12 mouse cellular contexts compared by ENCODE assay signal in the genomic region with DNA sequence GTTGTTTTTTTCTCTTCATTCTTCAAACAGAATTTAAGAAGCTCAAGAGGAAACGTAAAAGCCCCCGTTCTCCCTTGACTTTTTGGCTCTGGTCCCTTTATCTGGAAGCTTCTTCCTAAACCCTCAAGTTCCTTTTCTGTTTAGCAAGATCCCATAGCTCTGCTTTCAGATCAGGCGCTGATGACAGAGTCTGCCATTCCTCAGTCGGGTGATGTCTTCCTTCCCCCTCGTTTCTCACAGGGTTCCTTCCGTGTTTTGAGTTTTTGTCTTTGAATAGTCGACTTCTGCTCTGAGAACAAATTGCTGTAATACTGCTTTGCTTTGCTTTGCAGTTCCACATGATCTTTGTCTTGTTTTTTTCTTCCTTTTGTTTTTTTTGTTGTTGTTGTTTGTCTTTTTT. TPM values are rescaled to one million over a fixed set of nuclear protein-coding genes. Genes with fewer than 3 reads are reported as not detected.
DNase-seq lines count a peak whose midpoint lies in the region; ATAC-seq and TF ChIP-seq lines count a peak whose summit lies in the region.
"Had no signal": no experiment of that assay in that cellular context is flagged by ENCODE, and none has a peak within 500 bp of the region (broad histone marks: within the 10 kb centered on the region; RNA-seq: fewer than 3 reads in every experiment).

No protein-coding gene starts in this region.

- ATAC-seq in heart, embryonic 14.5 days (ENCODE audit: insufficient number of reproducible peaks, insufficient read depth, low FRiP score, low read depth), result no peak
- ATAC-seq in heart, embryonic 11.5 days (replicated peaks; ENCODE audit: insufficient number of reproducible peaks, low FRiP score, low TSS enrichment), result no peak
- ATAC-seq: CD4-positive, CD25-positive, alpha-beta regulatory T cell, adult 4 months had no signal

- no peaks in the 10 kb centered on the region for H3K36me3 ChIP-seq in heart, embryonic 14.5 days (ENCODE audit: control insufficient read depth, insufficient read depth, low read length)
- no peaks in the 10 kb centered on the region for H3K36me3 ChIP-seq in heart, embryonic 11.5 days (ENCODE audit: control insufficient read depth, insufficient read depth, low read length)
- H3K36me3 ChIP-seq in liver, adult 2 months (ENCODE audit: control insufficient read depth, insufficient read depth, low read length), result no peaks in the 10 kb centered on the region

- no peaks in the 10 kb centered on the region for H3K79me2 ChIP-seq in liver, adult 2 months (ENCODE audit: control insufficient read depth, insufficient read depth, low read length)

- H3K4me2 ChIP-seq in heart, embryonic 14.5 days (ENCODE audit: low read length), result no peak overlapping the region
- no peak overlapping the region for H3K4me2 ChIP-seq in heart, embryonic 11.5 days

- no peak for TF ChIP-seq POLR2A in liver, adult 2 months (IDR thresholded peaks at IDR 0.05; ENCODE audit: extremely low read depth, insufficient read depth, low read length)

- intact Hi-C loops in gastrocnemius, postnatal 14 days (cut with DNase I; ENCODE audit: low total_unique reads), result no loop called here

- peak overlapping the region; percentile 23 to 39; a peak in 1 of 4 replicates for H3K27ac ChIP-seq in heart, embryonic 14.5 days (replicated peaks in 1 of 2; ENCODE audit: control insufficient read depth in 1 of 2, insufficient read depth in 1 of 2, low read depth in 2 of 2, low read length in 2 of 2)
- no peak overlapping the region for H3K27ac ChIP-seq in heart, embryonic 11.5 days (ENCODE audit: low read depth, low read length)
- no peak overlapping the region for H3K27ac ChIP-seq in liver, adult 2 months (replicated peaks; ENCODE audit: insufficient read depth, low read depth, low read length)

- H3K4me1 ChIP-seq in heart, embryonic 14.5 days (ENCODE audit: control insufficient read depth in 2 of 2, insufficient read depth in 2 of 2, low read length in 2 of 2), result no peaks in the 10 kb centered on the region
- no peaks in the 10 kb centered on the region for H3K4me1 ChIP-seq in heart, embryonic 11.5 days (ENCODE audit: control insufficient read depth, insufficient read depth, low read length)
- no peaks in the 10 kb centered on the region for H3K4me1 ChIP-seq in liver, adult 2 months (ENCODE audit: control insufficient read depth, insufficient read depth, low read length)

- no peak overlapping the region for H3K9ac ChIP-seq in heart, embryonic 14.5 days (ENCODE audit: low read length)
- H3K9ac ChIP-seq in heart, embryonic 11.5 days (ENCODE audit: low read depth, low read length), result no peak overlapping the region
- H3K9ac ChIP-seq in liver, adult 2 months (ENCODE audit: low read depth, low read length), result no peak overlapping the region

- no peaks in the 10 kb centered on the region for H3K27me3 ChIP-seq in heart, embryonic 14.5 days (ENCODE audit: control insufficient read depth, insufficient read depth, low read length)
- no peaks in the 10 kb centered on the region for H3K27me3 ChIP-seq in heart, embryonic 11.5 days (ENCODE audit: control insufficient read depth, insufficient read depth, low read length)
- H3K27me3 ChIP-seq in liver, adult 2 months (ENCODE audit: control insufficient read depth, insufficient read depth, low read length), result no peaks in the 10 kb centered on the region

- no peak for TF ChIP-seq CTCF in liver, adult 2 months (IDR thresholded peaks at IDR 0.05; ENCODE audit: low read depth, low read length)

- no peaks in the 10 kb centered on the region for H3K9me3 ChIP-seq in heart, embryonic 14.5 days (ENCODE audit: control insufficient read depth, low read length)
- H3K9me3 ChIP-seq in heart, embryonic 11.5 days (replicated peaks; ENCODE audit: control insufficient read depth, low read length), result no peaks in the 10 kb centered on the region

- WGBS in heart, embryonic 14.5 days, result 51% methylated on average over 7 of the region's 7 CpGs
- 53% methylated on average over 7 of the region's 7 CpGs for WGBS in heart, embryonic 11.5 days (ENCODE audit: insufficient replicate concordance)
- 69% methylated on average over 7 of the region's 7 CpGs for WGBS in liver, adult 2 months

- no peak overlapping the region for H3K4me3 ChIP-seq in heart, embryonic 14.5 days (ENCODE audit: control insufficient read depth in 1 of 2, insufficient read depth in 1 of 2, low read depth in 1 of 2, low read length in 2 of 2)
- no peak overlapping the region for H3K4me3 ChIP-seq in heart, embryonic 11.5 days (ENCODE audit: low read depth, low read length)
- H3K4me3 ChIP-seq in liver, adult 2 months (ENCODE audit: insufficient read depth, low read depth, low read length), result no peak overlapping the region

- peak; percentile 53 for DNase-seq in liver, adult 2 months (ENCODE audit: extremely low read depth, low read depth, low spot score)
- no peak for DNase-seq in liver
- peak; percentile 69 for DNase-seq in brain, adult 2 months (ENCODE audit: low read depth, low spot score)
- peak; percentile 11 for DNase-seq in kidney, postnatal 10 days
- no peak for DNase-seq in testis, postnatal 10 days (ENCODE audit: low spot score)
- DNase-seq in gastrocnemius, postnatal 14 days, result no peak
- DNase-seq: cerebellum, adult 11-12 months; gastrocnemius, postnatal 36 days; lung, adult 18-20 months had no signal

RNA-seq across cellular contexts. Expression of gene Entpd1, which starts 18.4 kb away (rescaled TPM):
- polyA plus RNA-seq in heart, embryonic 14.5 days (2014; fragmentation: Nextera tagmentation; extraction: Ambion mirVana), result 11.6 and 13.4 TPM in 2 replicates
- polyA plus RNA-seq in heart, embryonic 11.5 days (2014; fragmentation: Nextera tagmentation; extraction: Ambion mirVana), result 13.1 and 15.9 TPM in 2 replicates
- total RNA-seq in liver, adult 2 months (2014; rRNA removed), result 4.6 TPM in 2 replicates
- 1.6 and 1.8 TPM in 2 replicates for polyA plus RNA-seq in liver, adult 2 months (2012; rRNA removed)
- 10 to 100 TPM; 20.2 to 25.9 TPM for total RNA-seq in gastrocnemius, postnatal 14 days (2021)

RNA-seq across cellular contexts. Expression of gene Tctn3, which starts 18.6 kb away (rescaled TPM):
- 10.3 and 10.7 TPM in 2 replicates for polyA plus RNA-seq in heart, embryonic 14.5 days (2014; fragmentation: Nextera tagmentation; extraction: Ambion mirVana)
- polyA plus RNA-seq in heart, embryonic 11.5 days (2014; fragmentation: Nextera tagmentation; extraction: Ambion mirVana), result 7.6 and 10.3 TPM in 2 replicates
- 0.37 and 1.1 TPM in 2 replicates for total RNA-seq in liver, adult 2 months (2014; rRNA removed)
- 0.40 and 1.1 TPM in 2 replicates for polyA plus RNA-seq in liver, adult 2 months (2012; rRNA removed)
- total RNA-seq in gastrocnemius, postnatal 14 days (2021), result 1 to 10 TPM; 1.9 to 2.6 TPM

RNA-seq across cellular contexts. Expression of gene Aldh18a1, which starts 42.3 kb away (rescaled TPM):
- polyA plus RNA-seq in heart, embryonic 14.5 days (2014; fragmentation: Nextera tagmentation; extraction: Ambion mirVana), result 38.3 and 41.2 TPM in 2 replicates
- polyA plus RNA-seq in heart, embryonic 11.5 days (2014; fragmentation: Nextera tagmentation; extraction: Ambion mirVana), result 38.9 and 42.9 TPM in 2 replicates
- 1.2 and 2.5 TPM in 2 replicates for total RNA-seq in liver, adult 2 months (2014; rRNA removed)
- polyA plus RNA-seq in liver, adult 2 months (2012; rRNA removed), result 0.27 and 1.1 TPM in 2 replicates
- total RNA-seq in gastrocnemius, postnatal 14 days (2021), result 10 to 100 TPM in 1 of 2 experiments, 1 to 10 TPM in 1; 7.9 to 12.0 TPM

Comparison
In these comparisons a context has a peak if more than half of its experiments do, and no peak if none do; other contexts are left out.
1. H3K27ac ChIP-seq: peak in heart, embryonic 14.5 days (2 of 2); none in heart, embryonic 11.5 days (single experiment) and liver, adult 2 months (single experiment).
2. DNase-seq: peak in liver, adult 2 months (single experiment), brain, adult 2 months (single experiment) and kidney, postnatal 10 days (single experiment); none in liver (single experiment), testis, postnatal 10 days (single experiment) and gastrocnemius, postnatal 14 days (single experiment).
3. RNA of gene Aldh18a1, which starts 42.3 kb away (polyA plus RNA-seq): 38.3 to 41.2 TPM in heart, embryonic 14.5 days and 38.9 to 42.9 TPM in heart, embryonic 11.5 days; 0.27 to 1.1 TPM in liver, adult 2 months; every median in the first group is over 10 times any median in the second.